Mouse (Mus musculus) urinary bladder, adult 2 months (tissue): ENCODE data around the gene Rxfp1. TPM values are rescaled to one million over a fixed set of nuclear protein-coding genes. Genes with fewer than 3 reads are reported as not detected.

ENCODE experiments used
- DNase-seq: peaks from one replicate; pipeline ENCODE4 v3.0.0; 2022; ENCODE audit warnings: low spot score
- polyA plus RNA-seq: library from polyadenylated mRNA; depleted of rRNA; stranded (reverse); fragments of >200 nt; gene quantifications from 2 replicates; pipeline ENCODE4 v1.2.3, GENCODE M21; 2012; rRNA removed

The Rxfp1 gene
- polyA plus RNA-seq, 1 experiment, result 0.40 TPM

DNA sequence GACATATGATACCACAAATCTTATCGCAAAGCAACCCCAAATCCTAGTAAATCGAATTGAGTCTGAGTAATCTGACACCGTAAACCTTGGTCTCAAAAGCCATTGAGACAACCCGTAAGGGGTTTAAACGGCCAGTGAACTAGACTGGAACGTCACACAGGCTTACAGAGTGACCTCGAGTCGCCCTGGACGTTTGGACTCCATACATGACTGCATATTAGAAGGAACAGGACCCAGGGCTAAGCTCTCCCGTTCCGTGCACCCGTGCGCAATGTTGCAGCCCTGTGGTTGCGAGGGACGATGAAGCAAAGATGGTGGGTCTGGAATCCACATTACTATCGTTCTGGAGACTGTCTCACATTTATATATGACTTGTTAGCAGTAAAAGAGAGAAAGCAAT is 65.5 kb downstream of the Rxfp1 start:
- DNase-seq, result no peak

GRCm38 (mm10) chr3:79670556-79670955 is 67.1 kb downstream of the Rxfp1 start:
- DNase-seq, result no peak

- no peak for DNase-seq
These were observed 72.8 kb downstream of the Rxfp1 start for GRCm38 (mm10) chr3:79664787-79665408.

DNA sequence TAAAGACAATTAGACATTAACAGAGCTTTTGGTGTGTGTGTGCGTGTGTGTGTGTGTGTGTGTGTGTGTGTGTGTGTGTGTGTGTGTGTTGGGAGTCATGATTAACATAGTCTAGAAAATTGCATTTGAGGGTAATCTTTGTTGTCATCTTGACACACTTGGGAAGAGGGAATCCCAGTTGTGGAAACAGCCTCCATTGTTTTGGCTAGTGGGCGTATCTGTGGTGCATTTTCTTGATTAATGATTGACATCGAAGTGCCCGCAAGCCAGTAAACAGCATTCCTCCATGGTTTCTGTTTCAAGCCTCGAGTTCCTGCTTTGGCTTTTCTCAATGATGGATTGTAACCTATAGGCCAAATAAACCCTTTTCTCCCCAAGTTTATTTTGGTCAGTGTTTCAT is 81.0 kb downstream of the Rxfp1 start:
- no peak for DNase-seq

DNA sequence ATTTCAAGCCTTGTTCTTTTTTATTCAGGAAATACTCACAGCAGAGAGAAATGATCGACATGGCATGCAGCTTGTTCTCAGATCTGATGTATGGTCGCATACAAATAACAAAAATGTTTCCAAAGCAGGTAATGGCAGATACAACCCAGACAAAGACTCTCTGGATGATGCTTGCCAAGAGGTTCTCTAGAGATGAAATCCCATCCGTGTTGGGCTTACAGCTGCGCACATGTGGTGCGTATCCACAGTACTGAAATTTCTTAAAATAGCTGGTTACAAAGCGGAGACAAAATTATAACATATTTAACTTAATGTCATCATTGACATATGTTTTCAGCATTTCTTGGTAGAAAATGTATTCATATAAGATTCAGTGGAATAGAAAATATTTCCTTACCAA is 85.6 kb downstream of the Rxfp1 start:
- DNase-seq, result no peak

DNA sequence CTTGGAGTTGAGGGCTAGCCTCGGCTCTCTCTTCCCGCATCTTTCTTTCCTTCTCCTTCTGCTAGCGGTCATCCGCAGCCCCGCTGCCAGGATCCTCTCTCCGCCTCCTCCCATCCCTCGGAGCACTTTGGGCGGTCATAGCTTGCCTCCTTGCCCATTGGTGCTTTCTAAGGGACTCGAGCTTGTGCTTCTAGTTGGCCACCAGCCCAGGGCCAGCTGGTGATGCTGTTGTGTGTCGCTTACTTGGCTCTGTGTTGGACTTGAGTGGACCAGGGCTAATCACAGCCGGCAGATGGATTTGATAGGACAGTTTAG is 108.3 kb downstream of the Rxfp1 start, which contains the start of gene Etfdh:
Etfdh (minus strand) TSS at position 85 of the 315 bp plus-strand sequence.
- no peak for DNase-seq

DNA sequence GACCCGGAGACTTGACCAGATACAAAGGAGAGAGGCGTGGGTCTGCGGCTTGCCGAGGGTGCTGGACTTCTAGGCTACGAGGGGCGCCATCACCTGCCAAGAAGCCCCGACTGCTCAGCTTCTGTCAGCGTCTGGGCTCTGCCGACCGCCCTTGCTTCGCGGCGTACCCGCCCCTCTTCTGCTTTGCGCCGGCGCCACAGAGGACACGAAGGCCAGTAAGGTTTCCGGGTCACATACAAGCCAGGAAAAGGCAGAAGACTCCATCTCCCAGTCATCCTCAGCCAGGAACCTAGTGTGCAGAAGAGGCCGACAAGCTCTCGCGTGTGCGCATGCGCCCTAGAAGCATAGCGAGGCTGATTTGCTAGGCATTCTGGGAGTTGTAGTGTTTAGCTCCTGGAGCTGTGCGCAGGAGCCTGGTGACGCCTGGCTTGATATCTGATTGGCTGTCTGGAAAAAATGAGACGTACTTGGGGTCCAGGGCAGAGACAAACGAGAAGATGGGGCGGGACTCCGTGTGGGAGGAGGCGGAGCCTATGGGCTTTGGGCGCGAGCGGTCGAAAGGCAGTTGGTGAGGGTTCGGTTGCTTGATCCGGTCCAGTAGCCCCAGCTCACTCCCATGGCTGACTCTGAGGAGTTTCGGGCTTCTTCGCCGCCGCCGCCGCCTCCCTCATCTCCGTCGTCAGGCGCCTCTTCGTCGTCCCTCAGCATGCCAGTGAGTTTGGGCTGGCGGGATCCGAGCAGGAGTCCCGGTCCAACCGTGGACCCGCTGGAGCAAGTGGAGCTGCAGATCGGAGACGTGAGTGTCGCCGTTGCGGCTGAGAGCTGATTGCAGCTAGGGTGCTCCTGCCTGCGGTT is 108.9 kb downstream of the Rxfp1 start, which contains the start of gene 4930579G24Rik:
4930579G24Rik (plus strand) TSS at position 519 of the 855 bp plus-strand sequence.
- DNase-seq, result peak; percentile 80

DNA sequence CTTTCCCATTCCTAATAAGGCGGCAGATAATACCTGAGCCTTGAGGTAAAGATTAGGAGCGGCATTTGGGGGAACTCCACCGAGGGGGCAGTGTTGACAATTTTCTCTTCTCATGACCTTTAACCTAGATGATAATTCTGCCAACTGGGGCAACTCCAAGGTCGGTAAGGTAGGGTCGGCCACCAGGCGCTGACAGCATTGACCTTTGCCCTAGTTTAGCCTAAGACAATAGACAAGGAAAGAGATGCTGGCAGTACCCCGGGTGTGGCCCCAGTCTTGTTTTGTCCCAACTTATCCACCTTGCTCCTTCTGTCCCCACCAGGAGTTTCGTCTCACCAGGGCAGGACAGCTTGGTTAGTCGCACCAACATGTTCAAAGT is 109.5 kb downstream of the Rxfp1 start:
- no peak for DNase-seq

DNA sequence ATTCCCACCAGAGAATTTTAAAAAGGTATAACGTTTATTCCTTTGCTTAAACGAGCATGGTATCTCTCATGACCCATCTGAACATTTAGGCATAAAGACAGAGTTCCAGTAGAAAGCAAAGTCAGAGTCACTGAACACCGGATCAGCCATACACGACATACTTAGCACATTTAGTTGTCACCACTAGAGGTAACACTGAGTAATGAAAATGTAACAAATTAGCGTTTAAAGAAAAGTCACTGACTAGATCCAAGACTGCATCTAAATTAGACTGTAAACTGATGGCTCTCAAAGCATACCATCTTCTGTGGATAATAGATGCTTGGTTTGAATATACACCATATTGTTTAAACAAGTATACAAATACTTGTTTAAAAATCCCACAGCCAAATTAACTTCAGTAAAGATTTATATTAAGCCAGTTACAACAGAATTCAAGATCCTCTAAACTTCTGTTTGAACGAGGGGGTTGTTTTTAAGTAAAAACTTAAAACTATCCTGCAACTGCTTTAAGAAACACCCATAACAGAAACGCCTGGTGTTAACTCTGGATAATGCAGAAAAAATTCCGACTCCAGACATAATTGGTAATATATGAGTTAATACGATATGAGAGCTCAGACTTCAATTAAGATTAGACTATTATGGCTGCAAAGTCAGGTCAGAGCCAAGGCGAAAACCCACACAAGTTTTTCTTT is 110.0 kb downstream of the Rxfp1 start:
- DNase-seq, result no peak

- DNase-seq, result no peak
These were observed 127.8 kb downstream of the Rxfp1 start for GRCm38 (mm10) chr3:79609886-79610285.

DNA sequence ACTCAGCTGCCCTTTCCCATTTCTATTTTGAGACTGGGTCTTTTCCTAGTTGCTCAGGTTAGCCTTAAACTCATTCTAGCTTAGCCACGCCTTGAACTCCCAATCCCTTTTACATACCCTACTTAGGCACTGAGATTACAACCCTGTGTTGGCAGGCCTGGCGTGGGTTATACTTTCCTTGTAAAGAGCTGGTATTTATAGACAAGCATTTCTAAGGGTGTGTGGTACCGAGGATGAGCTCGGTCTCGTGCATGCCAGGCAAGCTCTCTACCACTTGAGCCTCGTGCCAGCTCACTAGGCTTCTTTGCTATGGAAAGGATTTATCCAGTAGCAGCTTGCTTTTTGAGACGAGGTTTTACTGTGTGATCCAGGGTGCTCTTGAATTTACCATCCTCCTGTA is 142.2 kb downstream of the Rxfp1 start:
- no peak for DNase-seq

DNA sequence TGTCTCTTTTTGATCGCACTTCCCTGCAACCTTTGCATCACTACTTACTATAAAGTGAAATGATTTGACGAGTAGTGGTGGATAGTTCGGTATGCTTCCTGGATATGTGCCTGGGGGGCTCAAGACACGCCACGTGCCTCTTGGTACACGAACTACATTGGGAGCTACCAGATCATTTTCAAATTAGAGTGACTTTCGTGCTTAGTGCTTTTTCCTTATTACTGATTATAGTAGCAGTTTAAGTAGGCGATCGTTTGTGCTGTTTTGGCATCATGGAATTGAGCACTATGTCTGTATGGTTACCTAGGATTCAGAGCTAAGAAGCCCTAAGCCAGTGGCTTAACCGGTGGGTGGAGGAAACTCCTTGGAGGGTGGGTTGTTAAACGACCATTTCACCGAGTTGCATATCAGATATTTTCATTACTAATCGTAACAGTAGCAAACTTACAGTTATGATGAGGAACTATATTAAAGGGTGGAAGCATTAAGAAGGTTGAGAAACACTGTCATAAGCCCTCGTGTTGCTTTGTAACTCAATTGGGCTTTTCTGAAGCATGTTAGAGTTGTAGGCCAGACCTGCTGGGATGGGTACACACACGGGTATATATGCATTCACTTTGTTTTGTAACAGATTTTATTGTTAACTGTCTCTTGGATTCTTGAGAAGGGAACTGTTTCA is 145.7 kb downstream of the Rxfp1 start:
- no peak for DNase-seq

Other genes starting within 250 kb of the Rxfp1 start
- 8.0 and 9.7 TPM in 2 replicates for gene Fnip2, start 170.1 kb downstream of the Rxfp1 start, polyA plus RNA-seq
- 55.5 and 65.6 TPM in 2 replicates for gene Ppid, start 146.5 kb downstream of the Rxfp1 start, polyA plus RNA-seq
- 3.6 and 3.7 TPM in 2 replicates for gene 4930579G24Rik, start 108.8 kb downstream of the Rxfp1 start, polyA plus RNA-seq
- gene Etfdh, start 108.4 kb downstream of the Rxfp1 start, polyA plus RNA-seq, result 32.6 and 34.3 TPM in 2 replicates
- 0.32 and 0.50 TPM in 2 replicates for gene Tmem144, start 114.9 kb upstream of the Rxfp1 start, polyA plus RNA-seq
- gene Fam198b, start 146.7 kb upstream of the Rxfp1 start, polyA plus RNA-seq, result 13.7 and 15.5 TPM in 2 replicates